Mouse (Mus musculus) layer of hippocampus, postnatal 25 days (tissue): ENCODE results near the gene Arid1b. TPM values are rescaled to one million over a fixed set of nuclear protein-coding genes. Genes with fewer than 3 reads are reported as not detected.

Source experiments
- DNase-seq, 2 experiments: peaks; one replicate each; pipeline ENCODE4 v3.0.0; 2022; ENCODE audit warnings: mixed read lengths in 2 of 2, low spot score in 1 of 2; ENCODE audit errors: extremely low spot score in 1 of 2
- total RNA-seq, 2 experiments: library from RNA; stranded (reverse); gene quantifications; 2 replicates each; pipeline ENCODE4 v1.2.3; 2021

The Arid1b gene
- total RNA-seq, 2 experiments from 2014 or later, result 86.8 to 102 TPM

- DNase-seq, result peak; percentile 56 to 68
These were observed 855 bp downstream of the Arid1b start for GRCm38 (mm10) chr17:4994813-4995560.

DNA sequence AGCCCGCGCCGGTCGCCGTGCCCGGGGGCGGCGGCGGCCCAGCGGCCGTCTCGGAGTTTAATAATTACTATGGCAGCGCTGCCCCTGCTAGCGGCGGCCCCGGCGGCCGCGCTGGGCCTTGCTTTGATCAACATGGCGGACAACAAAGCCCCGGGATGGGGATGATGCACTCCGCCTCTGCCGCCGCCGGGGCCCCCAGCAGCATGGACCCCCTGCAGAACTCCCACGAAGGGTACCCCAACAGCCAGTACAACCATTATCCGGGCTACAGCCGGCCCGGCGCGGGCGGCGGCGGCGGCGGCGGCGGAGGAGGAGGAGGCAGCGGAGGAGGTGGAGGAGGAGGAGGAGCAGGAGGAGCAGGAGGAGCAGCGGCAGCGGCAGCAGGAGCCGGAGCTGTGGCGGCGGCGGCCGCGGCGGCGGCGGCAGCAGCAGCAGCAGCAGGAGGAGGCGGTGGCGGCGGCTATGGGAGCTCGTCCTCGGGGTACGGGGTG is 1.5 kb downstream of the Arid1b start:
- DNase-seq, result peak; percentile 59 to 77

GRCm38 (mm10) chr17:4996121-4996813 is 2.1 kb downstream of the Arid1b start:
- peak in 1 of 2 experiments; percentile 29 for DNase-seq

GRCm38 (mm10) chr17:4996814-4997549 is 2.9 kb downstream of the Arid1b start:
- DNase-seq, result no peak

- DNase-seq, result no peak
These were observed 3.8 kb downstream of the Arid1b start for GRCm38 (mm10) chr17:4997968-4998367.

- DNase-seq, result no peak
These were observed 5.1 kb downstream of the Arid1b start for GRCm38 (mm10) chr17:4999256-4999655.

GRCm38 (mm10) chr17:5000001-5000400 is 5.9 kb downstream of the Arid1b start:
- DNase-seq, result no peak

GRCm38 (mm10) chr17:5000871-5001270 is 6.7 kb downstream of the Arid1b start:
- DNase-seq, result no peak

DNA sequence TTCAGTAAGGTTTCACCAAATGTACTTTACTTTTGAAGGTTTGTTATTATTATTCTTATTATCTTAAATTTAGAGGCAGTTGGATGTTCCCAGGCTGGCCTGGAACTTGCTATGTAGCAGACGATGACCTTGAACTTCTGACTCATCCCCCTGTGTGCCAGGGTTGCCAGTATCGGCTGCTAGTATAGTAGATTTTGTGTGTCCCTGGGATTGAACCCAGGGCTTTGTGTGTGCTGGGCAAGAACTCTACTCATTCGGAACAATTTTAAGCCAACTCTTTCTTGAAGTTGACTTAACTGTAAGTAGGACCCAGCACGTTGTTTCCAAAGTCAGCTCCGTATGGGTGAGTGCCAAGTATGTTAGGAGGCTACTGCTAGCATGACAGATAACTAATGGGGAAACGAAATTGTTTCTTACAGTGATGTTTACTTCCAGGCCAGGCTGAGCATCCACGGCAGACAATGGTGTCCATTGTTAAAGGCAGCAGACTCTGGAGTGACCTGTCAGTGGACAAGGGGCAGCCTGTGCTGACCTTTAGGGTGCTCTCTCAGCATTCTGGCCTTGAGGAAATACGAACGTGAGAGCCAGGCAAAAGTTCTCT is 7.5 kb downstream of the Arid1b start:
- no peak for DNase-seq

DNA sequence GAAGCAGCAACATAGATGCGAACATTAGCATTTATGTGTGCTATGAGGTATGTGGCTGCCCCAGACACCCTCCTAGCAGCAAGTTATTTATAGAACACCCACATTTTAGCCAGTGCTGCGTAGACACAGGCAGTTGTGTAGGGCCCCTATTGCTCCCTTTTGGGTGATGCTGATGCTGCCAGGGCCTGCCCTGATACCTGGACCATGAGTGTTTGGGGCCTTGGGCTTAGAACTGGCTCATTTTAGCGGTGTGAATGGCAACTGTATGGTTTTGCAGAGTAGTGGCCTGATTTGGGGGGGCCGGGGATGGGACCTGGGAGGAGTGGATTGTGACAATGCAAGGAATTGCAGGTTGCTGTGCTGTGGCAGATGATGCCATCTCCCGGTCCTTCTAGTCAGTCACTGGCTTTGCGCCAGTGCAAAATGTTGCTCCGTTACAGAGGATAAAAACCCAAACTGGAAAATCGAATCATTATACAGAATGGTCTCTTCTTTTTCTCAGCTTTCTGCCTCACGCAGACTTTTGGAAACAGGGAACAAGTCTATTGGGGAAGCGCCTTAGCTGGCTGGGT is 8.9 kb downstream of the Arid1b start:
- DNase-seq, result no peak

DNA sequence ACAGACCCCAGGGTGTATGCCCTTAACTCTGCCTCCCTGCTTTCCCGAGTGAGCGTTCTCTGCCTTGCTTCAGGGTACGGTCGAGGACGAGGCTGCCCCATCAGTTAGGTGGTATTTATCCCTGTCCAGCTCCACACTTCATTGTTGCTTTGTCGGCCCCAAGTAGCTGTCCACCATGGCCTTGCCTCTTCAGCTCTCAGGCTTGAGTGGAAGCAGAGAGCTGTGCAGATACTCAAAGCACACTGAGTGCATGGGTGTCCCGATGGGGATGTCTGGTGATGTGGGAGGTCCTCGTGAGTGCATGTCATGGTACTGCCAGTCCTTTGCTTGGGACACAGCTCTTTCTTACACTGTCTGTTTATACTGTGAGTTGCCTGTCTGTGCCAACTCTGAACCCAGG is 10.1 kb downstream of the Arid1b start:
- no peak for DNase-seq

- no peak for DNase-seq
These were observed 10.6 kb downstream of the Arid1b start for GRCm38 (mm10) chr17:5004706-5005105.

GRCm38 (mm10) chr17:5005285-5005684 is 11.2 kb downstream of the Arid1b start:
- no peak for DNase-seq

GRCm38 (mm10) chr17:5007156-5007658 is 13.1 kb downstream of the Arid1b start:
- no peak for DNase-seq

GRCm38 (mm10) chr17:5008236-5008635 is 14.1 kb downstream of the Arid1b start:
- DNase-seq, result no peak

- DNase-seq, result no peak
These were observed 14.6 kb downstream of the Arid1b start for GRCm38 (mm10) chr17:5008761-5009160.

- no peak for DNase-seq
These were observed 15.6 kb downstream of the Arid1b start for GRCm38 (mm10) chr17:5009526-5010260.

DNA sequence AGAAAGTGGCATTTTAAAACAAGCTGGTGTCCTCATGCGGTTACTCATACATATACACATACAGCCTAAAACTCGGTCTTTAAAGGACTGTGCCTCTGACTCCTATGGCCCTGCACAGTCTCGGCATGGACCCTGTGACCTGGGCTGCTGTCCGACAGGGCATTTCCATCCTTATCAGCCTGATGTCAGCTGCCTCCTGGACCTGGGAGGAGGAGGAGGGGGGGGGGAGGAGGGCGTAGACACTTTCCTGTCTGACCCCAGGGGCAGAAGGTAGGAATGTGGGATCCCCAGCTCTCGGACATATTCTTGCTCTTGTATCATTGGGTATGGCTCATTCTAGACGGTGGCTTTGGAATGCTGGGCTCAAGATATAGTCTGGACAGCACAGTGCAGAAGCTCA is 16.6 kb downstream of the Arid1b start:
- no peak for DNase-seq

- no peak for DNase-seq
These were observed 18.0 kb downstream of the Arid1b start for GRCm38 (mm10) chr17:5012091-5012490.
